Mouse (Mus musculus) gastrocnemius, adult 2 months (tissue): Measurements from ENCODE around the gene Snrpd2. TPM values are rescaled to one million over a fixed set of nuclear protein-coding genes. Genes with fewer than 3 reads are reported as not detected.

Source experiments
- DNase-seq: peaks from one replicate; pipeline ENCODE4 v3.0.0; 2022
- H3K27ac ChIP-seq: fragments of 200-600 bp; 2 replicates; pipeline ENCODE4 v1.8.1; 2022; ENCODE audit warnings: mild to moderate bottlenecking
- H3K4me3 ChIP-seq: fragments of 200-600 bp; 2 replicates; pipeline ENCODE4 v1.8.1; 2022; ENCODE audit warnings: mild to moderate bottlenecking, moderate library complexity
- CTCF ChIP-seq: fragments of 200-600 bp; IDR thresholded peaks from 2 replicates; pipeline ENCODE4 v1.8.1; 2022; ENCODE audit warnings: antibody characterized with exemption, mild to moderate bottlenecking, moderate library complexity
- intact Hi-C: fragments of 180-260 bp; cut with DNase I; formaldehyde crosslinking; loops from one replicate; pipeline ENCODE4 v1.15.1; 2025
- microRNA-seq: library from miRNA; unstranded; fragments of <30 nt; microRNA quantifications from one replicate; pipeline ENCODE4 v1.2.0, GENCODE M21; 2021
- total RNA-seq, 2 experiments: library from RNA; stranded (reverse); gene quantifications; 2 replicates each; pipeline ENCODE4 v1.2.3; 2021

Gene Snrpd2
- total RNA-seq, 2 experiments from 2014 or later = 49.7 to 58.0 TPM

DNA sequence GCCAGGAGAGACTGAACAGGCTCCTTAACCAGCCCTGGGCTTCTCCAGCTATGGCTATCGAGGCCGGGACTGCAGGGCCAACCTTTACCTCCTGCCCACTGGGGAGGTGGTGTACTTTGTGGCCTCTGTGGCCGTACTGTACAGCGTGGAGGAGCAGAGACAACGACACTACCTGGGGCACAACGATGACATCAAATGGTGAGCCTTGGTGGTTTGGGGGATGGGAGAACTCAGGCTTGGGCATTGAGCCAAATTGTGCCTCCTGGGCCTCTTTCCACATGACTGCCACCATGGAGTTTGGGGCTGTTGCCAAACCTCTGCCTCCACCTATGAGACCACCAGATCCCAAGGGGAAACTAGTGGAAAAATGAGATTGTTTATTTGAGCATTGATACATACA lies 35.2 kb downstream of the Snrpd2 start:
- intact Hi-C loops = no loop called here
- TF ChIP-seq CTCF = no peak
- no peak overlapping the region for H3K4me3 ChIP-seq

DNA sequence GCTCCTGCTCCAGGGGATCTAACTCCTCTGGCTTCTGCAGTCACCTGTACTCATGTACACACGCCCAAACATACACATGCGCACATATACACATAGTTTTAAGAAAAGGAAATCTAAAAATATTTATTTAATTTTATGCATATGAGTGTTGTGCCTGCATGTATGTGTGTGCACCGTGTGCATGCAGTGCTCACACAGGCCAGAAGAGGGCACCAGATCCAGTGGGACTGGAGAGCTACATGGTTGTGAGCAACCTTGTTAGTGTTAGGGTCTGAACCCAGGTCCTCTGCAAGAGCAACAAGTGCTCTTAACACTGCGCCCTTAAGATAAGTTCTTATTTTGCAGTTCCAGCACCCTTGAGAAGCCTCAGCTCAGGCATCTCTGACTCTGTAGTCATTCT lies 45.2 kb downstream of the Snrpd2 start:
- intact Hi-C loops = no loop called here
- no peak for DNase-seq
- Histone ChIP-seq H3K27ac (no peak overlapping the region), H3K4me3 (no peak overlapping the region)
- TF ChIP-seq CTCF = peak; percentile 31; the same call in 1 of the 2 replicates

More for the DNA sequence above, 35.2 kb downstream of the Snrpd2 start:
- DNase-seq = no peak
- no peak overlapping the region; the same call in 1 of the 2 replicates for H3K27ac ChIP-seq

DNA sequence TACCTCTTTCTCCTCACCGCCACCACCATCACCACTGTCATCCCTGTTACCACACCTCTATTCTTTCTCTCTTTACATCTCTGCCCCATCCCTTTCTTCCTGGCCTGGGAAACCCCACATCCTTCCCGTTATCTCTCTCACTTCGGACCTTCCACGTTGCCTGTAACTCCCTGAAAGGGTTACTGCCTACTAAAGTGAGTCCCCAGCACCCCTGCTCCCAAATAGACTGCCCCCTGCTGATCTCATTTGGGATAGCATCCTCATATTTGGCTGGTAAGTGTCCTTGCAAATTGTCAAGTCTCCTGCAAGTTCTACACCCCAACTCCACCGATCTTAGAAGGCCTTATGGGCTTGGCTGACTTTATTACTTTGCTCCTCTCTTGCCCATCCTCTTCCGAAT lies 47.2 kb downstream of the Snrpd2 start:
- DNase-seq = no peak
- intact Hi-C loops = no loop called here
- no peak overlapping the region for H3K27ac ChIP-seq
- TF ChIP-seq CTCF = peak; percentile 69
- no peak overlapping the region for H3K4me3 ChIP-seq

DNA sequence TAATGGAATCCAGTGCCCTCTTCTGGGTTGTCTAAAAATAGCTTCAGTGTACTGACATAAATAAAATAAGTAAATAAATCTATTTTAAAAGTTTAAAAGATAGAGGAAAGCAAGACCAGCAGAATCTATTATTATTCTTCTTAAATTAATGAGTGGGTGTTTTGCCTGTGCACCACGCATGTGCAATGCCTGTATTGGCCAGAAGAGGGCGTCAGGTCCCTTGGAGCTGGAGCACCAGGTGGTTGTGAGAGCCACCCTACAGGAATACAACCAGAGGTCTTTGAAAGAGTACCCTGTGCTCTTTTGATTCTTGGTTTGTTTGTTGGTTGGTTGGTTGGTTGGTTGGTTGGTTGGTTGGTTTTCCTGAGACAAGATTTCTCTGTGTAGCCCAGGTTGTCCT lies 48.5 kb downstream of the Snrpd2 start:
- DNase-seq = no peak
- intact Hi-C loops = no loop called here
- peak; percentile 67 for TF ChIP-seq CTCF

DNA sequence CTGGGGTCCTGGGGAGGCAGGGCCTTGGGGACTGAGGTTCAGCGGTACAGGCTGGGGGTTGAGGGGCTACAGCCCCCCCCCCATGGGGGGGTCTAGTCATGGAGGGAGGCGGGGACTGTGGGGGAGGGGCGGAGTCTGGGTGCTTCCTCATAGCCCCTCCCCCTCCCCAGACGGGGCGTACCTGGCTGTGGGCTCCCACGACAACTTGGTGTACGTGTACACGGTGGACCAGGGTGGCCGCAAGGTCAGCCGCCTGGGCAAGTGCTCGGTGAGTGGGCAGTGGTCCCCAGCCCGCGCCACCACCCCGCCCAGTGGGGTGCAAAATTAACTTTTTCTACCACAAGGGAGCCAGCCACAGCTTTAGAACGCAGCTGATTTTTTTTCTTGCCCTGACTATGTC lies 52.1 kb downstream of the Snrpd2 start:
- no peak for DNase-seq
- intact Hi-C loops = loop anchor here (5.0 kb wide), 1 partner anchor 64 kb away; no protein-coding TSS in a partner anchor
- no peak overlapping the region for H3K4me3 ChIP-seq
- no peak overlapping the region for H3K27ac ChIP-seq
- TF ChIP-seq CTCF = no peak

More for the DNA sequence above, 48.5 kb downstream of the Snrpd2 start:
- H3K4me3 ChIP-seq = no peak overlapping the region
- no peak overlapping the region for H3K27ac ChIP-seq

DNA sequence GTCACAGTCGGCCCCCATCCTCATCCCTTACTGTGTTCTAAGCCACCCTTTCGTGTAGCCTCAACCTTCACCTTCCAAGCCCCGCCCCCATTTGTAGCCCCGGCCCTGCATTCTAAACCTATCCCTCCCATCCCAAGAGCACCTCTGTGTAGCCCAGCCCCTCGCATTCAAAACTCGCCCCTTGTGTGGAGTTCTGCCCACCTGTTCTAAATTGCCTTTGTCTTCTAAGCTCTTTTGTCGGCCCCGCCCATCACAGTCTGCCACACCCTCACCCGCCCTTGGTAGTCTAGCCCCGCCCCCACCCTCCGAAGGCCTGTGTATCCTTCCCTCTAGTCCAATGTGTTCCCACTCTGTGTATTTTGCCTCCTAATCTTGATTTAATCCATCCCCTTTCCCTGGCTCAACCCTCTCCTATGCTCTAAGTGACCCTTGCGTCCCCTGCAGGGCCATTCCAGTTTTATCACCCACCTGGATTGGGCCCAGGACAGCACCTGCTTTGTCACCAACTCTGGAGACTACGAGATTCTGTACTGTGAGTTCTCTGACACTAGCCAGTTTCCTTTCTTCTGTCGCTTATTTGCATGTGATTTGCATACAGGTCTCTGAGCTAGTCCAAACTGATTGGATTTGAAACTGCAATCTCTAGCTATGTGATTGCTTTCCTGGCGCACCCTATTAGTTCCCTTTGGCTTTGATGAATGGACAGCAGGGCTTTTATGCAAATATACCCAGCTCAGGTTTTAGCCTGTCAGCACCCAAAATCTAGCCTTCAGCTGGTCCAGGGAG lies 52.7 kb downstream of the Snrpd2 start:
- no peak overlapping the region for H3K4me3 ChIP-seq
- DNase-seq = no peak
- no peak overlapping the region for H3K27ac ChIP-seq
- no peak for TF ChIP-seq CTCF
- intact Hi-C loops = loop anchor here (5.0 kb wide), 1 partner anchor 65 kb away; no protein-coding TSS in a partner anchor

Small RNA genes within 50 kb of the gene (microRNA-seq; reads per million reads assigned to microRNA genes)
- 61.4 reads per million, percentile 36 among the genes with 10 or more reads in this experiment for gene Mir330

Other genes with a start within 250 kb of the Snrpd2 start
- gene Ccdc61, start 239.3 kb upstream of the Snrpd2 start, total RNA-seq = 1 to 10 TPM; 4.1 to 5.6 TPM
- gene Nova2, start 223.8 kb upstream of the Snrpd2 start, total RNA-seq = 1 to 10 TPM; 1.6 to 2.1 TPM
- not detected for gene Nanos2, start 162.3 kb upstream of the Snrpd2 start, total RNA-seq
- 1 to 10 TPM; 6.3 to 6.7 TPM for gene Mypop, start 158.5 kb upstream of the Snrpd2 start, total RNA-seq
- gene Irf2bp1, start 145.7 kb upstream of the Snrpd2 start, total RNA-seq = 10 to 100 TPM; 18.2 to 20.5 TPM
- not detected for gene Foxa3, start 126.2 kb upstream of the Snrpd2 start, total RNA-seq
- gene Sympk, start 125.3 kb upstream of the Snrpd2 start, total RNA-seq = 10 to 100 TPM; 70.9 to 81.5 TPM
- not detected for gene Rsph6a, start 95.0 kb upstream of the Snrpd2 start, total RNA-seq
- 10 to 100 TPM; 31.9 to 32.1 TPM for gene Dmwd, start 73.5 kb upstream of the Snrpd2 start, total RNA-seq
- 100 to 1,000 TPM; 265 to 336 TPM for gene Dmpk, start 65.9 kb upstream of the Snrpd2 start, total RNA-seq
- gene Six5, start 55.1 kb upstream of the Snrpd2 start, total RNA-seq = 1 to 10 TPM in 1 of 2 experiments, under 1 TPM in 1; 0.89 to 2.3 TPM
- gene Gm4969, start 31.4 kb upstream of the Snrpd2 start, total RNA-seq = not detected
- gene Fbxo46, start 29.9 kb upstream of the Snrpd2 start, total RNA-seq = 1 to 10 TPM; 2.3 to 3.0 TPM
- gene Qpctl, start 431 bp upstream of the Snrpd2 start, total RNA-seq = 1 to 10 TPM; 2.0 TPM
- gene Gipr, start 16.4 kb downstream of the Snrpd2 start, total RNA-seq = not detected
- gene Eml2, start 26.7 kb downstream of the Snrpd2 start, total RNA-seq = 10 to 100 TPM in 1 of 2 experiments, 1 to 10 TPM in 1; 9.5 to 10.5 TPM
- 1 to 10 TPM; 1.9 to 2.9 TPM for gene Gpr4, start 62.8 kb downstream of the Snrpd2 start, total RNA-seq
- gene Opa3, start 78.6 kb downstream of the Snrpd2 start, total RNA-seq = 10 to 100 TPM; 41.9 to 52.4 TPM
- 10 to 100 TPM; 13.6 to 17.3 TPM for gene Vasp, start 122.1 kb downstream of the Snrpd2 start, total RNA-seq
- gene Ppm1n, start 130.3 kb downstream of the Snrpd2 start, total RNA-seq = under 1 TPM in 1 of 2 experiments, not detected in 1; 0.74 TPM
- 1,000 to 10,000 TPM in 1 of 2 experiments, 100 to 1,000 TPM in 1; 987 to 1,150 TPM for gene Rtn2, start 132.9 kb downstream of the Snrpd2 start, total RNA-seq
- under 1 TPM; 0.22 to 0.59 TPM for gene Fosb, start 160.3 kb downstream of the Snrpd2 start, total RNA-seq
- gene Ercc1, start 195.1 kb downstream of the Snrpd2 start, total RNA-seq = 10 to 100 TPM; 28.1 to 30.4 TPM
- 10 to 100 TPM; 11.4 to 11.5 TPM for gene Cd3eap, start 209.8 kb downstream of the Snrpd2 start, total RNA-seq
- 1 to 10 TPM; 2.1 to 4.9 TPM for gene Ppp1r13l, start 210.0 kb downstream of the Snrpd2 start, total RNA-seq
- 10 to 100 TPM in 1 of 2 experiments, 1 to 10 TPM in 1; 8.5 to 10.7 TPM for gene Ercc2, start 232.3 kb downstream of the Snrpd2 start, total RNA-seq